Mouse (Mus musculus) liver, adult 2 months (tissue): ENCODE data around the gene Adgrf1.

ENCODE experiments used
- CTCF ChIP-seq: fragments of 200-500 bp; IDR thresholded peaks from 2 replicates; pipeline ENCODE4 v1.5.1; 2011; ENCODE audit warnings: low read depth, low read length, control low read depth
- POLR2A ChIP-seq: fragments of 200-500 bp; IDR thresholded peaks from 2 replicates; pipeline ENCODE4 v1.6.1; 2011; ENCODE audit warnings: low read length, control low read depth; ENCODE audit not compliant: insufficient read depth; ENCODE audit errors: extremely low read depth

DNA sequence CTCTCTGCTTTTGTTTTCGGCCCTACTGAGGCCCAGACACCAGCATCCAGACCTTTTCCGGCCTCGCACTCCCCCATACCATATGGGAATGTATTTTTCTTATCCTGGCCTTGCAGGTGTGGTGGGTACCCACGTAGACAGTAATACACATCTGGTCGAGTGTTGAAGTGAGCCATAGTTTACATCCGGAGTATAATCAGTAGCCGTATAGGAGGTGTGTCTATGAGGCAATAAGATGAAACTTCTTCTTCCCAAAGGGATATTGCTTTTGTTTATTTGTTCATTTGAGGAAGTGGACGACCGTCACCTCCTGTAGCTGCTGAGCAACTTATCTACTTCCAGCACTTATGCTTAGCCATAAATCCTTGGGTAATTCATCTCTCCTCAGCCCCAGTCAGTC lies 63.9 kb downstream of the Adgrf1 start:
- no peak for TF ChIP-seq CTCF
- TF ChIP-seq POLR2A = no peak
